Mouse (Mus musculus) midbrain, embryonic 15.5 days (tissue): ENCODE measurements around the gene H3f3a. TPM values are rescaled to one million over a fixed set of nuclear protein-coding genes. Genes with fewer than 3 reads are reported as not detected.

ENCODE experiments used
- polyA plus RNA-seq: library from polyadenylated mRNA; unstranded; fragments of >200 nt; fragmentation: Nextera tagmentation; extraction: Ambion mirVana; gene quantifications from 2 replicates; pipeline ENCODE4 v1.2.1, GENCODE M21; 2015

Gene H3f3a
- polyA plus RNA-seq, 1 experiment from 2014 or later, result 3,070 TPM

Other genes with a start within 250 kb of the H3f3a start
- gene Parp1, start 245.0 kb downstream of the H3f3a start, polyA plus RNA-seq, result 95.9 and 96.2 TPM in 2 replicates
- 11.4 and 12.0 TPM in 2 replicates for gene Lin9, start 172.8 kb downstream of the H3f3a start, polyA plus RNA-seq
- 0.28 and 0.35 TPM in 2 replicates for gene Mixl1, start 116.9 kb downstream of the H3f3a start, polyA plus RNA-seq
- 23.9 and 25.8 TPM in 2 replicates for gene Acbd3, start 87.9 kb downstream of the H3f3a start, polyA plus RNA-seq
- gene Sde2, start 37.2 kb upstream of the H3f3a start, polyA plus RNA-seq, result 29.0 and 30.9 TPM in 2 replicates
- 2.4 and 2.5 TPM in 2 replicates for gene Lefty2, start 79.2 kb upstream of the H3f3a start, polyA plus RNA-seq
- 76.7 and 79.8 TPM in 2 replicates for gene Pycr2, start 90.3 kb upstream of the H3f3a start, polyA plus RNA-seq
- 0.22 and 0.28 TPM in 2 replicates for gene Lefty1, start 121.1 kb upstream of the H3f3a start, polyA plus RNA-seq
- 1.4 and 1.8 TPM in 2 replicates for gene Tmem63a, start 128.4 kb upstream of the H3f3a start, polyA plus RNA-seq
- gene Ephx1, start 207.0 kb upstream of the H3f3a start, polyA plus RNA-seq, result 5.9 and 6.0 TPM in 2 replicates
- not detected in 2 replicates for gene 9130409I23Rik, start 237.3 kb upstream of the H3f3a start, polyA plus RNA-seq